Mouse (Mus musculus): ENCODE data around the gene Wwc2. TPM values are rescaled to one million over a fixed set of nuclear protein-coding genes. Genes with fewer than 3 reads are reported as not detected.
A peak's percentile ranks its signal among the peaks of the same experiment; 100 is the strongest.

Wwc2 gene
- polyA plus RNA-seq, 1 experiment from 2014 or later = 7.2 TPM

DNA sequence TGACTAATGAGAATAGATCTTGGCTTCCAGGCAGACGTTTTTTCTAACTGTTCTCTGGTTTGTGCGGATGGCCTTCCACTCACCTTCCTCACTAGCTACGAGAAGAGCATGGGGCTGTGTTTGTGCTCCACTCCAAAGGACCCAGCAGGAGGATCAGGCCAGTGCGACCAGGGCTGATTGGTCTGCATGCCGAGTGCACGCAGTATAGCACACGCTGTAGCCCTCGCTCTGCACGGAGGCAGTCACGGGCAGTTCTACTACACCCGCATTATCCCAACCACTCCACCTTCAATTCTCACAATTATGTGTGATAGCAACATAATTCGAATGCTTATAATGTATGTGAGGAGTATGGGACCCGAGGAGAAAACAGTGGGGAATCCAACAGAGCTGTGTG is 99.9 kb downstream of the Wwc2 start:
- WGBS = 78% methylated on average over 13 of the region's 13 CpGs
- Histone ChIP-seq H3K4me2 (no peak overlapping the region), H3K9ac (no peak overlapping the region), H3K27ac (replicated peaks) (no peak overlapping the region), H3K27me3 (no peaks in the 10 kb centered on the region), H3K4me3 (no peak overlapping the region), H3K36me3 (no peaks in the 10 kb centered on the region), H3K4me1 (replicated peaks) (peaks cover 10% of the 10 kb centered on the region; the same call in 1 of the 2 replicates), H3K9me3 (no peaks in the 10 kb centered on the region)
- ATAC-seq (ENCODE audit: low FRiP score, low read depth) = peak; percentile 59; the same call in 1 of the 2 replicates

DNA sequence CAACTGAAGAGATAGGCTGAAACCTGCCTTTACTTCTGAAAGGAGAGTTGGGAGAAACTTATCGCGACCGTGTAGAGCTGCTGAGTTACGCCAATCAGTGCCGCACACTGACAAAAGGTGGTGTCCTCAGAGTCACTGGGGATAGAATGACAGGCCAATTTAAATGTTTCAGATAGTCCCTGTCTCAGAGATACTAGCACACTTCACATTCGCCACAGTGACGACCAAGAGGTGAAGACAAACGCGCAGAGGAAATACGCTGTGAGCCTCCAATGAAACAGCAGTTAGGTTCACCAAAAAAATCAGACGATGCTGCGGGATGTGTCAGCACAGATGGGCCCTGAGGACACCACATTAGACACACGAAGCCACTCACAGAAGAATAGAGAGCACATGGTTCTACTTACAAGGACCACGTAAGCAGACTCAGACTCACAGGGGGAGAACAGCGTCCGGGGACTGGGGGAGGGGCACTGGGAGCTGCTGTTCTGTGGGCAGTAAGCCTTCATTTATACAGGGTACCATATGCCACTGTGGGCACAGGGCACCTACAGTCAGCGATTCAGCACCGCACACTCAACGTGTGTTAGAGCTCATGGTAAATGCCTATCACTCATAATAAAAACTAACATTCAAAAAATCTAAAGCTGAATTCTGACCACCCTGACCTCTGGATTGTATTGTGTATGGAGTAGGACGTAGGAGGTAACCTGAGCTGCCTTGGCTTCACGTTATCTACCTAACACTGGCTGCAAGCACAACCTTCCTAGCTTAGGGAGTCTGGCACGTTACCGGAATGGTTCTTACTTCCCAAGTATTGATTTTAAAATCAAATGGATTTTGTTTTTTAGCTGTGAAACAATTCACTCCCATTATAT is 100.5 kb downstream of the Wwc2 start:
- WGBS = 52% methylated on average over 23 of the region's 23 CpGs
- Histone ChIP-seq H3K27me3 (no peaks in the 10 kb centered on the region), H3K4me3 (no peak overlapping the region), H3K4me2 (peak overlapping the region; percentile 30; the same call in 1 of the 2 replicates), H3K9me3 (no peaks in the 10 kb centered on the region), H3K4me1 (replicated peaks) (peaks cover 10% of the 10 kb centered on the region; the same call in 1 of the 2 replicates), H3K27ac (replicated peaks) (no peak overlapping the region), H3K36me3 (no peaks in the 10 kb centered on the region), H3K9ac (no peak overlapping the region)
- ATAC-seq (ENCODE audit: low FRiP score, low read depth) = peak; percentile 71; the same call in 1 of the 2 replicates

DNA sequence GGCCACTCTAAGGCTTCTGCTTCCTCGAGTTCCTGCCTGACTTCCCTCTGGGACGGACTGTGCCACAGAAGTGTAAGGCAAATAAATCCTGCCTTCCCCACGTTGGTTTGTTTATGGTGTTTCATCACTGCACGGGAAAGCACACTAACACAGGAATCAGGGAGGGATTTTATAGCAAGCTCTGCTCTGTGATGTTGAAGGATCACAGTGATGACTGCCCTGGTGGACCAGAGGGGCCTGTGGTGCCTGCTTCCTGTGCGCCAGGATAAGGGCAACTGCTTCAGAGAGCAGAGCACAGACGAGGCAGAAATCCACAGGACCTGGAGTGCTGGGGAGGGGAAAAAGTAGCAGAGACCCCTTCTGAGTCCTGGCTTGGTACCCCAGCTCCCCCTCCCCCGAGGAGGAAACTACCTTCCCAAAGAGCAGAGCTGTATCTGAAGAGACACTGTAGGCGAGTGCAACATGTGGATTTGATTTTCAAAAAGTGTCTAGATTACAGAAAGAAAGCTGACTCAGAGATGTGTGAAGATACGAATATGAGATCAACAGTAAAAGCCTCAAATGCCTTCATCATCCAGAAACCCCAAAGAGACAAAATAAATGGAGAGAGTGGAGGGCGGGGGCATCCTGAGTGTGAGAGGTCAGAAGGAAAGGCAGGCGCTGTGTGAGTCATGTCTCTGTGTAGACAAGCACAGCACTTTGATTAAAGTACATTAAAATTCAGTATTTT is 101.7 kb downstream of the Wwc2 start:
- Histone ChIP-seq H3K4me2 (no peak overlapping the region), H3K4me1 (replicated peaks) (peaks cover 10% of the 10 kb centered on the region; the same call in 1 of the 2 replicates), H3K36me3 (no peaks in the 10 kb centered on the region), H3K9me3 (no peaks in the 10 kb centered on the region), H3K27ac (replicated peaks) (no peak overlapping the region), H3K9ac (no peak overlapping the region), H3K27me3 (no peaks in the 10 kb centered on the region), H3K4me3 (no peak overlapping the region)
- 74% methylated on average over 11 of the region's 11 CpGs for WGBS
- no peak for ATAC-seq (ENCODE audit: low FRiP score, low read depth)

DNA sequence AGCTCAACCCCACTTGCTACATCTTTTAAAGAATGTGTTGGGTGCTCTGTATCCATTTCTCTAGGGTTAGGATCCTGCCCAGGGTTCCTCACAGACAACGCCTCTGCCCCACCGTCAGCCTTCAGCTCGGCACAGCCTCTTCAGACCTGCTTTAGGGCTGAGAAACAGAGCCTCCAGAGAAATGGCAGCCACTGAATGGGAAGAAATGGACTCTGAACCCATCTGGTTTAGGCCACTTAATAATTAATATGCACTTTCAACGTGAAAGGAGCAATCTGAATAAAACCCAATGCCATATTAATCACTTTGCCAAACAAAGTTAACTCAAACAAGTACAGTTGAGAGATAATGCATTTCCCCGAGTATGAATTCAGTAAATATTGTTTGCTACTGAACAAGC is 106.4 kb downstream of the Wwc2 start:
- no peak for ATAC-seq (ENCODE audit: low FRiP score, low read depth)
- Histone ChIP-seq H3K9me3 (no peaks in the 10 kb centered on the region), H3K4me1 (replicated peaks) (no peaks in the 10 kb centered on the region), H3K4me3 (no peak overlapping the region), H3K9ac (no peak overlapping the region), H3K36me3 (no peaks in the 10 kb centered on the region), H3K27me3 (no peaks in the 10 kb centered on the region), H3K27ac (replicated peaks) (no peak overlapping the region), H3K4me2 (no peak overlapping the region)
- WGBS = 77% methylated on average over 5 of the region's 5 CpGs

DNA sequence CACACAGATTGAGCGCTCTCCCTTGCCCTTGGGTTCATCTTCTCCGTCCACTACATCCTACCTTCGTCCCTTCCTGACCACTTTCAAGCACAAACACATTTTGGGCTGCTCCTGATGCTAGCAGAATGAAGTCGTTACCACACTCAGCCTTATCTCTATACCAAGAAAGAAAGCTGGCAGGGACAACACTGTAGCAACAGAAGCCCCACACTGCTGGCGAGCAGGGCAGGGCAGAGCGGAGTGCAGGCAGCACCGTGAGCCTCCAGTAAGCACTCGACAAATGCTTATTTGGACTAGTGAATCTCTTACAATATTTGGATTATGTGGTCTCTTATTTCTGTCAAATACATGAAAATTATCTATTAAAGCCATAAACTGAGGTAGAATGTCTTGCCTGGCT is 107.0 kb downstream of the Wwc2 start:
- Histone ChIP-seq H3K27me3 (no peaks in the 10 kb centered on the region), H3K4me2 (no peak overlapping the region), H3K9me3 (no peaks in the 10 kb centered on the region), H3K27ac (replicated peaks) (no peak overlapping the region), H3K9ac (no peak overlapping the region), H3K36me3 (no peaks in the 10 kb centered on the region), H3K4me3 (no peak overlapping the region), H3K4me1 (replicated peaks) (no peaks in the 10 kb centered on the region)
- no peak for ATAC-seq (ENCODE audit: low FRiP score, low read depth)
- 94% methylated on average over 8 of the region's 8 CpGs for WGBS

DNA sequence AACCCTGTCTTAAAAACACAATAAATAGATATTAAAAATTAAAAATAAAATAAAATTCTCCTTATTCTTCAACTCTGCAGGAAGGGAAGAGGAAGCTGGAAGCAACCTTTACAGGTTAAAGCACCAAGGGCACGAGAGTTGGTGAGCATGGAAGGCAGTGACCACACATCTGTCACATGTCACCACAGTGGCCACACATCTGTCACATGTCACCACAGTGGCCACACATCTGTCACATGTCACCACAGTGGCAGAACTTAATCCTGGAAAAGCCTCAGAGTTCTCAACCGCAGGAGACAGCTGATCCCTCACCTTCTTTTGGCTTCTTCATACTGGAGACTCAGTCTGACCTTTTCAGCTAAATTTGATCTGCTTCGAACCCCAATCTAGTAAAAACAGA is 112.2 kb downstream of the Wwc2 start:
- no peak overlapping the region for H3K27ac ChIP-seq (replicated peaks)
- no peak overlapping the region for H3K4me2 ChIP-seq
- 77% methylated on average over 3 of the region's 3 CpGs for WGBS
- H3K4me1 ChIP-seq (replicated peaks) = no peaks in the 10 kb centered on the region
- no peaks in the 10 kb centered on the region for H3K9me3 ChIP-seq
- no peak overlapping the region for H3K4me3 ChIP-seq
- ATAC-seq (ENCODE audit: low FRiP score, low read depth) = no peak
- no peaks in the 10 kb centered on the region for H3K27me3 ChIP-seq
- H3K9ac ChIP-seq = no peak overlapping the region
- H3K36me3 ChIP-seq = no peaks in the 10 kb centered on the region

DNA sequence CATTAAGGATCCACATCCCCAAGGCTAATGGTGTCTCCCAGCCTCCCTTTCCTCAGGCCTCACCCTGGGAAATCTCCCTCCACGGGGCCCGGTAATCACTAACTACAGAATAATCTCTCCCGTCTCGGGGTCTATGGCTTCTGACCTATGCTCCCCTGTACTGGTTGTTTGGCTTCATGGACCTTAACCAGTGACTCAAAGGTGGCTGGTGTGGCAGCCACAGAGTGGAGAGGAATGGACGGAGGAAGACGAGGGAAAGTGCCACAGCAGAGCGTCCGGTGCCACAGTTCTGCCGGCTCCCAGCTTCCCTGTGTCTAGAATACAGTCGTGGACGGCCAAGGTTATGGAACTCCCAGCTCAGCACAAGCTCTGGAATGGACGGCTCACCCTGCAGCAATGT is 114.9 kb downstream of the Wwc2 start:
- Histone ChIP-seq H3K9me3 (no peaks in the 10 kb centered on the region), H3K4me1 (replicated peaks) (no peaks in the 10 kb centered on the region), H3K9ac (no peak overlapping the region), H3K4me3 (no peak overlapping the region), H3K27me3 (no peaks in the 10 kb centered on the region), H3K4me2 (no peak overlapping the region), H3K27ac (replicated peaks) (no peak overlapping the region), H3K36me3 (no peaks in the 10 kb centered on the region)
- no peak for ATAC-seq (ENCODE audit: low FRiP score, low read depth)
- WGBS = 94% methylated on average over 12 of the region's 12 CpGs

DNA sequence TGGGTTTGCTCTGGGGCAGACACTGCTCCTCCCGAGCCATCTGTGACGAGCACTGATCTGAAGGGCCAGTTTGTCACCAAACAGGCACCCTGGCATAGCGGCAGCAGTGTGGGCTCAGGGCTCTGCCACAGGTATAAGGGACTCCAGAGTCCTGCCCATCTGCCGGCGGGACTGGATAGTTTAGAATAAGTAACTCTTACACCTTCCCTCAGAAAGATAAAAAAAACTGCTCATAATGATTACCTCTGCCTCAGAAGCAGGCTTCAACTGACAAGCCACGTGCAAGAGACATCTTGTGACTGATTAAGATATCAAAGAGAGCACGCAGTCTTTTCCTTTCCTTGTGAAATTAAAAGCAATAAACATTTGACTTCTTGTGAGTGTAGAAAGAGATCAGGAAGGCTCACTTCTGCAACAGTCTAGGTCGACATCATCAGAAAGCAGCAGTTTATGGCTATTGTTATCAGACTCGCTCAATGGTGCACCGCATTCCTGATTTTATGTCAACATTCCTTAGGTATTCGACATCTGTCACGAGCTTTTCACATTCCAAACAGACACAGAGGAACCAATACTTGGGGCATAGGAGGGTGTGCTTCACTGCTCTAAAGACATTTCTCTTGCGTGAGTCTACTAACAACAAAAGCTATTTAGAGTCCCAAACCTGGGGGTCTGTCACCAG is 116.1 kb downstream of the Wwc2 start:
- H3K36me3 ChIP-seq = no peaks in the 10 kb centered on the region
- no peaks in the 10 kb centered on the region for H3K27me3 ChIP-seq
- H3K4me2 ChIP-seq = no peak overlapping the region
- H3K4me1 ChIP-seq (replicated peaks) = no peaks in the 10 kb centered on the region
- H3K9me3 ChIP-seq = no peaks in the 10 kb centered on the region
- no peak overlapping the region for H3K4me3 ChIP-seq
- H3K27ac ChIP-seq (replicated peaks) = no peak overlapping the region
- ATAC-seq (ENCODE audit: low FRiP score, low read depth) = no peak
- WGBS = 69% methylated on average over 13 of the region's 13 CpGs
- no peak overlapping the region for H3K9ac ChIP-seq

DNA sequence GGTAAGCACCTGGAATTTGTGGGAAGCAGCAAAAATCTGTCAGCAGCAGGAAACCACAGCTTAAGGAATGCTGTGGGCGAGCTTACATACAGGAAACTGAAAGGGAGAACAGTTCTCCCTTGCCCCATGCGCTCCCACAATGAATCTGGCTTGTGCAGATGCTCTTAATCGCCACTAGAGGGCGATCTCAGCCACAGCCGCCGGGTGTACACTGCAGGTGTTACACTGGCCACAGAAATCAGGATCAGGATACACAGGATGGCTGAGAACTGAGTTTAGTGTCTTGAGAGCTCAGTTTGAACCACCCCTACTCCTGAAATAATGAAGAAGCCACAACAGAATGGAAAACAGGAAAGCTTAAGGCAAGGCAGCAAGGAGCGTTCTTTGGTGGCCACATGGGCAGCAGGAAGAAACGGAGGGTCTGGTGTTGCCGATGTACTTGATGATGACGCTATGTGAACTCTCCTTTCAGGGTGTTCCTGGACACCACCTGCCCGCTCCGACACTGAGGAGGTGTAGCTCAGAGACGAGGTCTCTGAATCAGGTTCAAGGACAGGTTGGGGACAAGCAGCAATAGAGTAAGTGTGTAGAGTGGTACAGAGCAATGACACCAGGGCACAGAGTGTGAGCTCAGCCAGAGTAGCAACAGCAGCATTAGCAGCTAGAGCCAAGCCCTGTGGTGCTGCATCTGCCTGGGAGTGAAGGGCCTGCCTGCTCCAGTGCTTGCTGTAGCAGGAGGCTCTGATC is 118.2 kb downstream of the Wwc2 start:
- H3K4me2 ChIP-seq = no peak overlapping the region
- no peak overlapping the region for H3K9ac ChIP-seq
- H3K36me3 ChIP-seq = no peaks in the 10 kb centered on the region
- no peak overlapping the region for H3K4me3 ChIP-seq
- H3K27me3 ChIP-seq = no peaks in the 10 kb centered on the region
- H3K4me1 ChIP-seq (replicated peaks) = no peaks in the 10 kb centered on the region
- WGBS = 48% methylated on average over 13 of the region's 13 CpGs
- no peaks in the 10 kb centered on the region for H3K9me3 ChIP-seq
- ATAC-seq (ENCODE audit: low FRiP score, low read depth) = peak; percentile 79
- no peak overlapping the region for H3K27ac ChIP-seq (replicated peaks)

DNA sequence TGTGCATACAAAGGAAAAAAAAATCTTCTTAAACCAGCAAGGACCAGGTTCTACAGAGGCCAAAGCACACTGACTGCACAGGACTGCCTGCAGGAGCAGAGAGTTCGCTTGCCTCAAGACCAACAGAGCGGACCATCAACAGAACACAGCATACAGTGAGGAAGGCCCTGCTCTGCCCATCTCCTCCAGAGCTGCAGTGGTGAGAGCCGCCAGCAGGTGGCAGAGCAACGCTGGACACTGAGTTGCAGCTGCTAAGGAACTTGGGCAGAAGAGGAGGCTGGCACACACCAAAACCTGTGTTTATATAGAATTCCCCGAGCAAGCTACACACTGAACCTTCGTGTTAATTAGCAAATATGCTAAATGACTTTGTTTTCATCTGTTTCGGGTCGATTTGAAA is 123.7 kb downstream of the Wwc2 start:
- no peak overlapping the region for H3K27ac ChIP-seq (replicated peaks)
- 32% methylated on average over 8 of the region's 8 CpGs for WGBS
- 0 out of 2 replicates have a peak, but pooled peaks cover 4% of the 10 kb centered on the region for H3K36me3 ChIP-seq

DNA sequence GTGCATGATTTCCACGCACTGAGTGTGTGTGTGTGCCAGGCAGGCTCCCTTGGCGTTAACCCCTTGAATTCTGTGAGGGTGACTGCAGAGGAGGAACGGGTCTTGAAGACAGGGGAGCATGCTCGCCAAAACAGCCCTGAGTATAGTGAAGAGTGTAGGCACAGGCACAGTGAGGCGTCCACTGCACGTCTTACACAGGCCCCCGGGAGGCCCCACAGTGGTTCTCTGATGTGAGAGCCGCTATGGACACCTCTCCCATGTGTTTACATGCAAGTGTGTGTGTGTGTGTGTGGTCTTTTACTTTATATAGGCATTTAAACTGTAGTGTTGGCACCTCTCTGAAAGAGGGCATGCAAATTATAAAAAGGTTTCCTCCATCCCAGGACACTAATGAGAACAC is 124.2 kb downstream of the Wwc2 start:
- Histone ChIP-seq H3K27ac (replicated peaks) (no peak overlapping the region), H3K36me3 (0 out of 2 replicates have a peak, but pooled peaks cover 4% of the 10 kb centered on the region), H3K4me2 (no peak overlapping the region), H3K4me3 (no peak overlapping the region), H3K4me1 (replicated peaks) (no peaks in the 10 kb centered on the region), H3K27me3 (no peaks in the 10 kb centered on the region), H3K9me3 (no peaks in the 10 kb centered on the region), H3K9ac (no peak overlapping the region)
- ATAC-seq (ENCODE audit: low FRiP score, low read depth) = no peak
- WGBS = 85% methylated on average over 8 of the region's 8 CpGs

More for the DNA sequence above, 123.7 kb downstream of the Wwc2 start:
- H3K4me1 ChIP-seq (replicated peaks) = no peaks in the 10 kb centered on the region
- no peak overlapping the region for H3K9ac ChIP-seq
- H3K27me3 ChIP-seq = no peaks in the 10 kb centered on the region
- no peaks in the 10 kb centered on the region for H3K9me3 ChIP-seq
- no peak overlapping the region for H3K4me2 ChIP-seq
- peak; percentile 86 for ATAC-seq (ENCODE audit: low FRiP score, low read depth)
- no peak overlapping the region for H3K4me3 ChIP-seq

Measured in hindbrain, embryonic 15.5 days (tissue).